Mouse (Mus musculus) liver, adult 2 months (tissue): ENCODE results near the gene Rbbp4. TPM values are rescaled to one million over a fixed set of nuclear protein-coding genes. Genes with fewer than 3 reads are reported as not detected.
"Not testable (repeated sequence)": the region's sequence is repeated elsewhere in the genome, so short reads cannot be mapped to it uniquely, and the experiment has no call there.

Experiments
- DNase-seq: peaks from one replicate; pipeline ENCODE4 v3.0.0-alpha.2; 2011; ENCODE audit warnings: low read depth, low spot score; ENCODE audit errors: extremely low read depth
- H3K27ac ChIP-seq: fragments of 200-500 bp; replicated peaks from 2 replicates; pipeline ENCODE4 v1.5.1; 2012; ENCODE audit warnings: low read depth, mild to moderate bottlenecking, control low read depth, inconsistent platforms, low read length; ENCODE audit not compliant: insufficient read depth
- H3K27me3 ChIP-seq: fragments of 200-500 bp; 2 replicates; pipeline ENCODE4 v1.6.1; 2012; ENCODE audit warnings: mild to moderate bottlenecking, moderate library complexity, low read length, inconsistent platforms; ENCODE audit not compliant: control insufficient read depth, insufficient read depth
- H3K36me3 ChIP-seq: fragments of 200-500 bp; 2 replicates; pipeline ENCODE4 v1.6.1; 2012; ENCODE audit warnings: low read length, inconsistent platforms; ENCODE audit not compliant: control insufficient read depth, insufficient read depth
- H3K4me1 ChIP-seq: fragments of 200-500 bp; 2 replicates; pipeline ENCODE4 v1.6.1; 2011; ENCODE audit warnings: low read length; ENCODE audit not compliant: control insufficient read depth, insufficient read depth
- H3K4me3 ChIP-seq: fragments of 200-500 bp; 2 replicates; pipeline ENCODE4 v1.5.1; 2011; ENCODE audit warnings: low read depth, mild to moderate bottlenecking, control low read depth, low read length, moderate library complexity; ENCODE audit not compliant: insufficient read depth
- H3K79me2 ChIP-seq: fragments of 200-500 bp; 2 replicates; pipeline ENCODE4 v1.6.1; 2012; ENCODE audit warnings: inconsistent platforms, mild to moderate bottlenecking, low read length, moderate library complexity; ENCODE audit not compliant: control insufficient read depth, insufficient read depth
- H3K9ac ChIP-seq: fragments of 200-500 bp; 2 replicates; pipeline ENCODE4 v1.6.1; 2012; ENCODE audit warnings: low read depth, mild to moderate bottlenecking, control low read depth, inconsistent platforms, low read length
- CTCF ChIP-seq: fragments of 200-500 bp; IDR thresholded peaks from 2 replicates; pipeline ENCODE4 v1.5.1; 2011; ENCODE audit warnings: low read depth, low read length, control low read depth
- POLR2A ChIP-seq: fragments of 200-500 bp; IDR thresholded peaks from 2 replicates; pipeline ENCODE4 v1.6.1; 2011; ENCODE audit warnings: low read length, control low read depth; ENCODE audit not compliant: insufficient read depth; ENCODE audit errors: extremely low read depth
- WGBS: fragments of 180-500 bp; shearing (Covaris S2); methylation state at CpG from one replicate; pipeline ENCODE4 v1.1.7; 2018; 5-methylcytosine and 5-hydroxymethylcytosine counted together
- polyA plus RNA-seq: library from polyadenylated mRNA; depleted of rRNA; stranded (reverse); fragments of >200 nt; gene quantifications from 2 replicates; pipeline ENCODE4 v1.2.3, GENCODE M21; 2012
- total RNA-seq: library from RNA; depleted of rRNA; stranded (reverse); fragments of >200 nt; gene quantifications from 2 replicates; pipeline ENCODE4 v1.2.3, GENCODE M21; 2014

Rbbp4 gene
- total and polyA plus RNA-seq, 2 experiments: 17.2 to 40.3 TPM

DNA sequence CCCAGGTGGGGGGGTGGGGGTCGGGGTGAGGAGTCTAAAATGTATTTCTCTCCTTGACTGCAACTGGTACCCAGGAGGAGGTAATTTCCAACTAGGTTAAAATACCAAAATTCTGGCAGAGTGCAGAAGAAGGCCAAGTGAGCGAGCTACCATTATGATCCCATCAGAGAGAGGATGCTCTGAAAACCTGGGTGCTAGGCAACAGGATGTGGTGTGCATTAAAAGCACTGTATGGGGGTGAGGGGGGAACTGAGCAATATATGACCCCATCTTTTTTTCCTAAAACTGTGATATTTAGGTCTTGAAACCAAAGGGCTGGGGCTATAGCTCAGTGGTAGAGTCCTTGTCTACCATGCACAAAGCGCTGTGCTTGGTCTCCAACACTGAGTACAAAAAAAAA is 29.2 kb upstream of the Rbbp4 start:
- H3K79me2 ChIP-seq: 0 out of 2 replicates have a peak, but pooled peaks cover 3% of the 10 kb centered on the region
- no peaks in the 10 kb centered on the region for H3K4me1 ChIP-seq
- WGBS: 87% methylated on average over 3 of the region's 3 CpGs
- H3K4me3 ChIP-seq: no peak overlapping the region
- peaks cover 8% of the 10 kb centered on the region; the same call in 1 of the 2 replicates for H3K36me3 ChIP-seq
- TF ChIP-seq POLR2A: no peak
- TF ChIP-seq CTCF: no peak
- no peak overlapping the region for H3K27ac ChIP-seq
- no peaks in the 10 kb centered on the region for H3K27me3 ChIP-seq
- H3K9ac ChIP-seq: no peak overlapping the region
- no peak for DNase-seq

- H3K79me2 ChIP-seq: 0 out of 2 replicates have a peak, but pooled peaks cover 3% of the 10 kb centered on the region
- DNase-seq: peak; percentile 61
- WGBS: 87% methylated on average over 9 of the region's 9 CpGs
- H3K4me1 ChIP-seq: no peaks in the 10 kb centered on the region
- no peak overlapping the region for H3K27ac ChIP-seq
- H3K27me3 ChIP-seq: no peaks in the 10 kb centered on the region
- H3K36me3 ChIP-seq: peaks cover 8% of the 10 kb centered on the region; the same call in 1 of the 2 replicates
- H3K9ac ChIP-seq: no peak overlapping the region
- H3K4me3 ChIP-seq: no peak overlapping the region
- TF ChIP-seq POLR2A (no peak), CTCF (no peak)
These were observed 28.3 kb upstream of the Rbbp4 start for GRCm38 (mm10) chr4:129363463-129363862.

DNA sequence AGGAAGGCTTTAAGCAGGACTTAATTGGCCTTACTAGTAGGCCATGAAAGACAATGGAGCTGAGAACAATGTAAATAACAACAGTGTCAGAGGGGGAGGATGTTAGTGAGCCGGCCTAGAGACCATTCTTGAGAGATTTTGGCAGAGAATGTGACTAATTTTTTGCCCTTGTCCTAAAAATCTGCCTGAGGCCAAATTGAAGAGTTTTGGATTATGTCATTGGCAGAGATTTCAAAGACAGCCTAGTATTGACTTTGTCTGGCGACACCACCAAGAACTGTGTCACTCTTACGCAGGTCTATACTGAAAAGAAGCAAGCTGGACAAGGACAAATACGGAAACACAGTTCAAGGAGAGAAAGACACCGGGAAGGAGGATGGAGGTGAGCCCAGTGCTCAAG is 27.6 kb upstream of the Rbbp4 start:
- TF ChIP-seq CTCF: no peak
- no peak for TF ChIP-seq POLR2A
- no peak overlapping the region for H3K27ac ChIP-seq
- H3K9ac ChIP-seq: no peak overlapping the region
- H3K36me3 ChIP-seq: peaks cover 8% of the 10 kb centered on the region; the same call in 1 of the 2 replicates
- no peaks in the 10 kb centered on the region for H3K4me1 ChIP-seq
- H3K27me3 ChIP-seq: no peaks in the 10 kb centered on the region
- 0 out of 2 replicates have a peak, but pooled peaks cover 3% of the 10 kb centered on the region for H3K79me2 ChIP-seq
- 66% methylated on average over 5 of the region's 5 CpGs for WGBS
- peak; percentile 67 for DNase-seq
- H3K4me3 ChIP-seq: no peak overlapping the region

GRCm38 (mm10) chr4:129362238-129362637 is 27.1 kb upstream of the Rbbp4 start:
- not testable (repeated sequence) for H3K9ac ChIP-seq, H3K27me3 ChIP-seq, H3K4me3 ChIP-seq, H3K27ac ChIP-seq, H3K4me1 ChIP-seq, H3K79me2 ChIP-seq, H3K36me3 ChIP-seq
- WGBS: 77% methylated on average over 3 of the region's 3 CpGs
- peak; percentile 53 for DNase-seq

DNA sequence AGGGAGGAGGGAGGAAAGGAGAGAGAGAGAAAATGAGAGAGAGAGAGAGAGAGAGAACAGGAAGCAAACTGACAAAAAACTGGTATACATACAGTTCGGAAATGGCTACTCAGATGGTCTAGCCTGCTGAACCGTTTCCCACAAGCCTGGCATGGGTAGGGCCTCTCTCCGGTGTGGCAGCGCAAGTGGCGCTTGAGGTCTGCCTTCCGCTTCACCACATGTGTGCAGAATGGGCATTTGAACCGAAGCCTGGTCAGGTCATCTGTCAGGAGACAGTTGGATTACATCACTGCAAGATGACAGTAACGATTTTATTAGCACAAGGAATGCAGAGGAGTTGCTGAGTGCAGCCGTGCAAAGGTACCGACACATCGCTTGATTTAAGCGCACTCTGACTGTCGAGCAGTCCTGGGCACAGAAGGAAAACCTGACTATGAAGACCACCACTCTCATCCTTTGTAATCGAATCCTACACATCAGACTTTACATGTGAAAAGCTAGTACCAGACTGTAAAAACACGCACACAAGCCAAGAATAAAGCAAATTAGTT is 22.5 kb upstream of the Rbbp4 start:
- Histone ChIP-seq H3K4me1 (no peaks in the 10 kb centered on the region), H3K4me3 (no peak overlapping the region), H3K27me3 (no peaks in the 10 kb centered on the region), H3K36me3 (peaks cover 9% of the 10 kb centered on the region; the same call in 1 of the 2 replicates), H3K9ac (no peak overlapping the region), H3K27ac (no peak overlapping the region), H3K79me2 (0 out of 2 replicates have a peak, but pooled peaks cover 3% of the 10 kb centered on the region)
- WGBS: 87% methylated on average over 15 of the region's 15 CpGs
- TF ChIP-seq POLR2A: no peak
- TF ChIP-seq CTCF: no peak
- DNase-seq: no peak

DNA sequence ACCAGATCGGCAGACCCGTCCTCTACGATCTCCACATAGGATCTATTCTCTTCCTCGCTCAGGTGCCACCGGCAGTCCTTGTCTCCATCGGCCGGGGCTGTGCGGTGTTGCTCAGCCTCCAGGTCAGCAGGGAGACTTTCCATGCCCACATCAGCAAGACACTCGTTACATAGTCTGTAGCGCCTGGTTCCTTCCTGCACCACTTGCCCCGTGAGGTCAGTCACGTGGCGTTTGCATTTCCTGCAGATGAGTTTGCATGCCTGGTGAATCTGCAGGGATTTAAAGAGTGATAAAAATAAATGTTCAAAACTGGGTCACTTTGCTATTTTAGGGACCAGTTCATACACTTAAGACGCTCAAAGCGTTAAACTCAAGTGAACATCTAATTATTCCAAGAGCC is 19.1 kb upstream of the Rbbp4 start:
- TF ChIP-seq POLR2A (no peak), CTCF (no peak)
- DNase-seq: no peak
- Histone ChIP-seq H3K27ac (no peak overlapping the region), H3K9ac (no peak overlapping the region), H3K36me3 (peaks cover 2% of the 10 kb centered on the region; the same call in 1 of the 2 replicates), H3K4me1 (no peaks in the 10 kb centered on the region), H3K4me3 (no peak overlapping the region), H3K27me3 (no peaks in the 10 kb centered on the region), H3K79me2 (no peaks in the 10 kb centered on the region)
- WGBS: 79% methylated on average over 15 of the region's 15 CpGs
